Mouse (Mus musculus) small intestine, adult 2 months (tissue): ENCODE data around the gene Msantd4.

Experiments used
- CTCF ChIP-seq: fragments of 200-500 bp; IDR thresholded peaks from 2 replicates; pipeline ENCODE4 v1.5.1; 2012; ENCODE audit warnings: low read depth, mild to moderate bottlenecking, control low read depth, inconsistent platforms, low read length, moderate library complexity, mixed read lengths; ENCODE audit not compliant: insufficient replicate concordance, insufficient read length; ENCODE audit errors: extremely low read depth
- POLR2A ChIP-seq: fragments of 200-500 bp; IDR thresholded peaks from 2 replicates; pipeline ENCODE4 v1.6.1; 2012; ENCODE audit warnings: low read depth, mild to moderate bottlenecking, control low read depth, inconsistent platforms, low read length, moderate library complexity

- TF ChIP-seq CTCF (no peak), POLR2A (no peak)
Measured at GRCm38 (mm10) chr9:4353163-4353562, 23.2 kb upstream of the Msantd4 start.
